ENCODE assay signal across 10 mouse cellular contexts in genomic region chr9:41083386-41084055, GRCm38 (mm10).
A peak's percentile ranks its signal among the peaks of the same experiment; 100 is the strongest.
DNase-seq lines count a peak whose midpoint lies in the region; ATAC-seq and TF ChIP-seq lines count a peak whose summit lies in the region.
"Had no signal": no experiment of that assay in that cellular context is flagged by ENCODE, and none has a peak within 500 bp of the region (broad histone marks: within the 10 kb centered on the region; RNA-seq: fewer than 3 reads in every experiment).

No protein-coding gene starts in this region.

- H3K4me1 ChIP-seq in heart, embryonic 11.5 days (ENCODE audit: control insufficient read depth, insufficient read depth, low read length), result peaks cover 47% of the 10 kb centered on the region
- H3K4me1 ChIP-seq in limb, embryonic 15.5 days, result peaks cover 16% of the 10 kb centered on the region
- peaks cover 24% of the 10 kb centered on the region for H3K4me1 ChIP-seq in limb, embryonic 10.5 days
- peaks cover 68% of the 10 kb centered on the region for H3K4me1 ChIP-seq in bone marrow macrophage, adult 2 months (ENCODE audit: control insufficient read depth, insufficient read depth, low read length)

- H3K79me2 ChIP-seq in myocyte (ENCODE audit: control insufficient read depth, insufficient read depth), result no peaks in the 10 kb centered on the region

- ATAC-seq in heart, embryonic 11.5 days (replicated peaks; ENCODE audit: insufficient number of reproducible peaks, low FRiP score, low TSS enrichment), result no peak
- ATAC-seq in limb, embryonic 15.5 days (ENCODE audit: insufficient number of reproducible peaks, low FRiP score, low TSS enrichment, low read depth), result no peak
- ATAC-seq: Patski had no signal

- no peaks in the 10 kb centered on the region for H3K36me3 ChIP-seq in heart, embryonic 11.5 days (ENCODE audit: control insufficient read depth, insufficient read depth, low read length)
- H3K36me3 ChIP-seq in limb, embryonic 15.5 days, result no peaks in the 10 kb centered on the region
- H3K36me3 ChIP-seq in limb, embryonic 10.5 days, result no peaks in the 10 kb centered on the region
- no peaks in the 10 kb centered on the region for H3K36me3 ChIP-seq in myocyte (ENCODE audit: control insufficient read depth, insufficient read depth)
- H3K36me3 ChIP-seq: limb, embryonic 12.5 days had no signal

- H3K4me2 ChIP-seq in heart, embryonic 11.5 days, result no peak overlapping the region
- no peak overlapping the region for H3K4me2 ChIP-seq in limb, embryonic 15.5 days
- H3K4me2 ChIP-seq in myocyte (ENCODE audit: low read depth), result peak overlapping the region; percentile 77
- H3K4me2 ChIP-seq: limb, embryonic 12.5 days had no signal

- no peaks in the 10 kb centered on the region for H3K9me3 ChIP-seq in heart, embryonic 11.5 days (replicated peaks; ENCODE audit: control insufficient read depth, low read length)
- no peaks in the 10 kb centered on the region for H3K9me3 ChIP-seq in limb, embryonic 15.5 days
- no peaks in the 10 kb centered on the region for H3K9me3 ChIP-seq in limb, embryonic 10.5 days (replicated peaks)
- H3K9me3 ChIP-seq: limb, embryonic 12.5 days had no signal

- H3K9ac ChIP-seq in heart, embryonic 11.5 days (ENCODE audit: low read depth, low read length), result peak overlapping the region; percentile 23; the same call in 1 of the 2 replicates
- no peak overlapping the region for H3K9ac ChIP-seq in limb, embryonic 15.5 days
- H3K9ac ChIP-seq: limb, embryonic 12.5 days had no signal

- TF ChIP-seq POLR2A in bone marrow macrophage, adult 2 months (IDR thresholded peaks at IDR 0.05; ENCODE audit: borderline replicate concordance, low read depth, low read length), result no peak
- TF ChIP-seq POLR2A in myocyte (IDR thresholded peaks at IDR 0.05; ENCODE audit: insufficient read length, low read depth), result no peak

- H3K27me3 ChIP-seq in heart, embryonic 11.5 days (ENCODE audit: control insufficient read depth, insufficient read depth, low read length), result no peaks in the 10 kb centered on the region
- H3K27me3 ChIP-seq in limb, embryonic 15.5 days, result no peaks in the 10 kb centered on the region
- H3K27me3 ChIP-seq in limb, embryonic 10.5 days (ENCODE audit: low read depth, poor library complexity, severe bottlenecking), result no peaks in the 10 kb centered on the region
- H3K27me3 ChIP-seq in myocyte (ENCODE audit: control insufficient read depth, insufficient read depth, insufficient read length), result no peaks in the 10 kb centered on the region
- H3K27me3 ChIP-seq: limb, embryonic 12.5 days; Patski had no signal

- TF ChIP-seq CTCF in bone marrow macrophage, adult 2 months (IDR thresholded peaks at IDR 0.05; ENCODE audit: low read depth, low read length), result no peak

- no peak overlapping the region for H3ac ChIP-seq in myocyte (ENCODE audit: control insufficient read depth, insufficient read length)

- no peak overlapping the region for H3K4me3 ChIP-seq in heart, embryonic 11.5 days (ENCODE audit: low read depth, low read length)
- H3K4me3 ChIP-seq in limb, embryonic 15.5 days, result no peak overlapping the region
- H3K4me3 ChIP-seq in limb, embryonic 10.5 days, result no peak overlapping the region
- H3K4me3 ChIP-seq in bone marrow macrophage, adult 2 months (ENCODE audit: insufficient read depth, low read length), result no peak overlapping the region
- H3K4me3 ChIP-seq in myocyte, result no peak overlapping the region
- H3K4me3 ChIP-seq: limb, embryonic 12.5 days had no signal

- intact Hi-C loops in heart, postnatal 10 days (cut with DNase I), result no loop called here

- no peak for DNase-seq in heart, postnatal 10 days
- no peak for DNase-seq in limb, embryonic 10.5 days (ENCODE audit: low spot score)
- DNase-seq in frontal cortex, adult 2 months (ENCODE audit: extremely low spot score in 1 of 2, low spot score in 1 of 2), result no peak
- DNase-seq in layer of hippocampus, postnatal 10 days (ENCODE audit: low spot score in 2 of 2), result no peak

- peak overlapping the region; percentile 41; the same call in 1 of the 2 replicates for H3K27ac ChIP-seq in heart, embryonic 11.5 days (ENCODE audit: low read depth, low read length)
- H3K27ac ChIP-seq in limb, embryonic 15.5 days, result peak overlapping the region; percentile 30; the same call in 1 of the 2 replicates
- H3K27ac ChIP-seq in limb, embryonic 10.5 days, result no peak overlapping the region
- H3K27ac ChIP-seq in bone marrow macrophage, adult 2 months (ENCODE audit: insufficient read depth, low read depth, low read length), result 0 out of 2 replicates have a peak overlapping the region, but pooled peaks have one; percentile 17
- H3K27ac ChIP-seq: limb, embryonic 12.5 days had no signal

- 80% methylated on average over 6 of the region's 6 CpGs for WGBS in heart, embryonic 11.5 days (ENCODE audit: insufficient replicate concordance)
- 84% methylated on average over 6 of the region's 6 CpGs for WGBS in limb, embryonic 15.5 days
- WGBS in limb, embryonic 10.5 days, result 84% methylated on average over 6 of the region's 6 CpGs

TF ChIP-seq in myocyte, 11 proteins besides CTCF, POLR2A, EP300 and RAD21:
- TF ChIP-seq E2F4 (IDR thresholded peaks at IDR 0.05; ENCODE audit: insufficient read depth) (no peak), CEBPB (IDR thresholded peaks at IDR 0.05; ENCODE audit: insufficient read depth, poor library complexity, severe bottlenecking) (no peak), TCF3 (IDR thresholded peaks at IDR 0.05; ENCODE audit: insufficient read length, low read depth) (no peak), REST (IDR thresholded peaks at IDR 0.05; ENCODE audit: insufficient read depth, insufficient read length) (no peak), MAX (IDR thresholded peaks at IDR 0.05; ENCODE audit: low read depth) (no peak), USF1 (IDR thresholded peaks at IDR 0.05; ENCODE audit: low read depth) (no peak), SRF (IDR thresholded peaks at IDR 0.05; ENCODE audit: control insufficient read depth, insufficient read length, low read depth) (no peak), MYOG (IDR thresholded peaks at IDR 0.05; ENCODE audit: control insufficient read depth in 1 of 3, insufficient read depth in 1 of 3, insufficient read length in 2 of 3, low read depth in 2 of 3) (no peak), TCF12 (IDR thresholded peaks at IDR 0.05; ENCODE audit: insufficient read depth, poor library complexity, severe bottlenecking) (no peak), POLR2AphosphoS2 (IDR thresholded peaks at IDR 0.05; ENCODE audit: insufficient read length, low read depth) (no peak), MYOD1 (IDR thresholded peaks at IDR 0.05; ENCODE audit: control insufficient read depth in 1 of 3, insufficient read length in 2 of 3, low read depth in 2 of 3) (no peak)
TF ChIP-seq in myocyte: peak in this region for 0.
